Mouse (Mus musculus): ENCODE measurements at regions not wholly inside any gene's neighbourhood (a gene's known extent, or its start where the extent isn't known, plus 50 kb on each side); places are given as distances from the start of the nearest gene placed in this dataset.
"Not testable (repeated sequence)": the region's sequence is repeated elsewhere in the genome, so short reads cannot be mapped to it uniquely, and the experiment has no call there.

GRCm38 (mm10) chr15:3909471-3909870 lies 69.9 kb downstream of the Fbxo4 start:
- DNase-seq (ENCODE audit: low read depth, low spot score): no peak

GRCm38 (mm10) chr15:3908721-3909120 lies 70.7 kb downstream of the Fbxo4 start:
- DNase-seq (ENCODE audit: low read depth, low spot score): peak; percentile 17

- no peak for DNase-seq (ENCODE audit: low read depth, low spot score)
These were observed 73.8 kb downstream of the Fbxo4 start for GRCm38 (mm10) chr15:3905548-3905947.

GRCm38 (mm10) chr15:3878429-3878828 lies 100.9 kb downstream of the Fbxo4 start:
- no peak for DNase-seq (ENCODE audit: low read depth, low spot score)

- no peak for DNase-seq (ENCODE audit: low read depth, low spot score)
These were observed 101.9 kb downstream of the Fbxo4 start for GRCm38 (mm10) chr15:3877506-3877905.

- DNase-seq (ENCODE audit: low read depth, low spot score): not testable (repeated sequence)
These were observed 104.0 kb downstream of the Fbxo4 start for GRCm38 (mm10) chr15:3875210-3875861.

- no peak for DNase-seq (ENCODE audit: low read depth, low spot score)
These were observed 147.6 kb downstream of the Fbxo4 start for GRCm38 (mm10) chr15:3831802-3832201.

- DNase-seq (ENCODE audit: low read depth, low spot score): no peak
These were observed 173.9 kb downstream of the Fbxo4 start for GRCm38 (mm10) chr15:3805430-3805829.

- no peak for DNase-seq (ENCODE audit: low read depth, low spot score)
These were observed 192.6 kb upstream of the Ghr start for GRCm38 (mm10) chr15:3775865-3776264.

- DNase-seq (ENCODE audit: low read depth, low spot score): no peak
These were observed 189.0 kb upstream of the Ghr start for GRCm38 (mm10) chr15:3772228-3772789.

GRCm38 (mm10) chr15:3770312-3770711 lies 187.0 kb upstream of the Ghr start:
- DNase-seq (ENCODE audit: low read depth, low spot score): no peak

GRCm38 (mm10) chr15:3764726-3765125 lies 181.4 kb upstream of the Ghr start:
- no peak for DNase-seq (ENCODE audit: low read depth, low spot score)

- DNase-seq (ENCODE audit: low read depth, low spot score): no peak
These were observed 177.1 kb upstream of the Ghr start for GRCm38 (mm10) chr15:3760396-3760795.

- DNase-seq (ENCODE audit: low read depth, low spot score): no peak
These were observed 172.3 kb upstream of the Ghr start for GRCm38 (mm10) chr15:3755636-3756035.

GRCm38 (mm10) chr15:3748072-3748471 lies 164.8 kb upstream of the Ghr start:
- peak; percentile 96 for DNase-seq (ENCODE audit: low read depth, low spot score)

GRCm38 (mm10) chr15:3743168-3743814 lies 160.0 kb upstream of the Ghr start:
- DNase-seq (ENCODE audit: low read depth, low spot score): no peak

GRCm38 (mm10) chr15:3742191-3742590 lies 158.9 kb upstream of the Ghr start:
- DNase-seq (ENCODE audit: low read depth, low spot score): no peak

- no peak for DNase-seq (ENCODE audit: low read depth, low spot score)
These were observed 141.9 kb upstream of the Ghr start for GRCm38 (mm10) chr15:3725214-3725613.

- no peak for DNase-seq (ENCODE audit: low read depth, low spot score)
These were observed 137.5 kb upstream of the Ghr start for GRCm38 (mm10) chr15:3720668-3721340.

GRCm38 (mm10) chr15:3711764-3712163 lies 128.5 kb upstream of the Ghr start:
- DNase-seq (ENCODE audit: low read depth, low spot score): no peak

- no peak for DNase-seq (ENCODE audit: low read depth, low spot score)
These were observed 124.1 kb upstream of the Ghr start for GRCm38 (mm10) chr15:3707089-3708078.

All from ES-CJ7 (cell line).